Comparison of ENCODE assay signal across 8 mouse cellular contexts in the genomic region with DNA sequence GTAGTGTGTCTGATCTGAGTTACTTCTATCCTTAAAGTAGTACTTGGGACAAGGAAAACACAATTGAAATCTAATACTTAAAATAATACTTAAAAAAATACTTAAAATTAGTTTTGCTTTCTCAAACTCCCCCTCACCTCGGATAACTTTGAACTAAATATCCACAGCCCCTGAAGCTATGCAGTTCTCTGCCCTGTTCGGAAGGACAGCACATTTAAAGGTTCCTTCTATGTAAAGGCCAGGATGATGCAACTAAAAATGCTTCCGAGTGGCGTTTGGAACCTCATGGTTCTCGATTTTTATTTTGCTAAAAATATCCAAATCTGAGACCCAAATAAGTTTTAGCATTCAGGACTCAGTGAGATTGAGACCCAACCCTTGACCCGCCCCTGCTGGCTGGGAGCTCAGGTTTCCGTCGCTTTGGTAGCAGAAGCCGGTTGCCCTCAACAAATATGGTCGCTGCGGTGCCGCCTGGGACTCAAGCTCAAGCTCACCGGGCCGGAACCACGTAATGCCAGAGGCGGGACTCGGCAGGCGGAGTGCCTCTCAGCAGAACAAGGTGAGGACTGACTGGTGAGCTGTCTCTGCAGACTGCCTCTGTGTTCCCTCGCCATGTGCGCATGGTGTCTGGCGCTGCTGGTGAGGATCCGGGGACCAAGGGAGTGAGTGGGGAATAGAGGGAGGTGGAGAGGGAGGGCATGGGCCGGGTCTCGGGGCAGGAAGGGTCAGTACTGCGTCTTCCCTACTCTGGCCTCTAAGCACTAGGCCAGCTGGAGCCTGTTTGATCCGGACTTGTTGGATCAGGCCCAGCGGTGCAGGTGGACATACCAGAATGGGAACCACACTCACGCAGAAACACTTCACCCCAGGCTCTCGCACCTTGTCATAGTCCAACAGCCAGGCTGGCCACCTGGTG. TPM values are rescaled to one million over a fixed set of nuclear protein-coding genes. Genes with fewer than 3 reads are reported as not detected.
DNase-seq lines count a peak whose midpoint lies in the region; ATAC-seq and TF ChIP-seq lines count a peak whose summit lies in the region.

Gene AW209491, plus strand, starts transcription at position 429 of the 916 bp plus-strand sequence.

- DNase-seq in 3134 (ENCODE audit: extremely low read depth, insufficient read length, low spot score) = peak; percentile 90
- peak; percentile 99 for DNase-seq in adrenal gland, postnatal 36 days
- DNase-seq in heart, adult 18-20 months = peak; percentile 97
- peak; percentile 98 for DNase-seq in kidney, adult 2 months
- DNase-seq in spleen, adult 2 months (ENCODE audit: low read depth in 1 of 2, low spot score in 2 of 2) = peak; percentile 79 to 93

- H3K9me3 ChIP-seq in embryonic facial prominence, embryonic 13.5 days = no peaks in the 10 kb centered on the region
- H3K9me3 ChIP-seq in limb, embryonic 12.5 days = no peaks in the 10 kb centered on the region
- no peaks in the 10 kb centered on the region for H3K9me3 ChIP-seq in midbrain, embryonic 15.5 days

- peaks cover 13% of the 10 kb centered on the region for H3K4me1 ChIP-seq in embryonic facial prominence, embryonic 13.5 days
- no peaks in the 10 kb centered on the region; the same call in 1 of the 2 replicates for H3K4me1 ChIP-seq in kidney, adult 2 months (ENCODE audit: control insufficient read depth, insufficient read depth, low read length)
- H3K4me1 ChIP-seq in limb, embryonic 12.5 days (replicated peaks) = peaks cover 8% of the 10 kb centered on the region
- peaks cover 18% of the 10 kb centered on the region for H3K4me1 ChIP-seq in midbrain, embryonic 15.5 days
- peaks cover 3% of the 10 kb centered on the region; the same call in 1 of the 2 replicates for H3K4me1 ChIP-seq in spleen, adult 2 months (ENCODE audit: control insufficient read depth, insufficient read depth, insufficient read length)

- H3K9ac ChIP-seq in embryonic facial prominence, embryonic 13.5 days = peak within 1 kb of the TSS; percentile 85
- peak within 1 kb of the TSS; percentile 77 for H3K9ac ChIP-seq in limb, embryonic 12.5 days (replicated peaks)
- H3K9ac ChIP-seq in midbrain, embryonic 15.5 days = peak within 1 kb of the TSS; percentile 69

- peaks cover 21% of the 10 kb centered on the region for H3K36me3 ChIP-seq in embryonic facial prominence, embryonic 13.5 days
- H3K36me3 ChIP-seq in kidney, adult 2 months (ENCODE audit: control insufficient read depth, insufficient read depth, low read length) = peaks cover 9% of the 10 kb centered on the region; the same call in 1 of the 2 replicates
- H3K36me3 ChIP-seq in limb, embryonic 12.5 days = peaks cover 35% of the 10 kb centered on the region
- H3K36me3 ChIP-seq in midbrain, embryonic 15.5 days (replicated peaks) = peaks cover 15% of the 10 kb centered on the region
- H3K36me3 ChIP-seq in spleen, adult 2 months (ENCODE audit: control insufficient read depth, insufficient read depth, low read length) = peaks cover 15% of the 10 kb centered on the region

- H3K27me3 ChIP-seq in embryonic facial prominence, embryonic 13.5 days = no peaks in the 10 kb centered on the region
- no peaks in the 10 kb centered on the region for H3K27me3 ChIP-seq in kidney, adult 2 months (replicated peaks; ENCODE audit: control insufficient read depth, insufficient read depth, low read length)
- no peaks in the 10 kb centered on the region for H3K27me3 ChIP-seq in limb, embryonic 12.5 days
- no peaks in the 10 kb centered on the region for H3K27me3 ChIP-seq in midbrain, embryonic 15.5 days (replicated peaks)
- no peaks in the 10 kb centered on the region for H3K27me3 ChIP-seq in spleen, adult 2 months (ENCODE audit: control insufficient read depth, insufficient read depth, low read length)

- H3K4me2 ChIP-seq in embryonic facial prominence, embryonic 13.5 days = peak within 1 kb of the TSS; percentile 80
- peak within 1 kb of the TSS; percentile 67 for H3K4me2 ChIP-seq in limb, embryonic 12.5 days
- peak within 1 kb of the TSS; percentile 62 for H3K4me2 ChIP-seq in midbrain, embryonic 15.5 days

- WGBS in embryonic facial prominence, embryonic 13.5 days = under 1% methylated on average over 29 of the region's 29 CpGs
- under 1% methylated on average over 29 of the region's 29 CpGs for WGBS in kidney, adult 2 months
- 1% methylated on average over 29 of the region's 29 CpGs for WGBS in limb, embryonic 12.5 days
- under 1% methylated on average over 29 of the region's 29 CpGs for WGBS in midbrain, embryonic 15.5 days
- 1% methylated on average over 29 of the region's 29 CpGs for WGBS in spleen, adult 2 months

- TF ChIP-seq CTCF in kidney, adult 2 months (conservative IDR thresholded peaks at IDR 0.05; ENCODE audit: insufficient read depth, insufficient read length, low read depth, low read length) = no peak
- TF ChIP-seq CTCF in spleen, adult 2 months (IDR thresholded peaks at IDR 0.05; ENCODE audit: extremely low read depth, insufficient read depth, insufficient read length, insufficient replicate concordance) = no peak

- H3K27ac ChIP-seq in embryonic facial prominence, embryonic 13.5 days = peak within 1 kb of the TSS; percentile 69
- peak within 1 kb of the TSS; percentile 74 for H3K27ac ChIP-seq in kidney, adult 2 months (ENCODE audit: insufficient read depth, low read depth, low read length)
- H3K27ac ChIP-seq in limb, embryonic 12.5 days = peak within 1 kb of the TSS; percentile 84
- H3K27ac ChIP-seq in midbrain, embryonic 15.5 days = peak within 1 kb of the TSS; percentile 74
- H3K27ac ChIP-seq in spleen, adult 2 months (ENCODE audit: insufficient read depth, low read length) = no peak within 1 kb of the TSS

- peak within 1 kb of the TSS; percentile 70 for H3K4me3 ChIP-seq in embryonic facial prominence, embryonic 13.5 days
- H3K4me3 ChIP-seq in kidney, adult 2 months (ENCODE audit: insufficient read depth, low read depth, low read length) = peak within 1 kb of the TSS; percentile 99
- peak within 1 kb of the TSS; percentile 70 for H3K4me3 ChIP-seq in limb, embryonic 12.5 days (replicated peaks)
- peak within 1 kb of the TSS; percentile 57 for H3K4me3 ChIP-seq in midbrain, embryonic 15.5 days
- H3K4me3 ChIP-seq in spleen, adult 2 months (ENCODE audit: extremely low read depth, insufficient read depth, insufficient read length) = peak within 1 kb of the TSS; percentile 74

- ATAC-seq in embryonic facial prominence, embryonic 13.5 days (ENCODE audit: insufficient number of reproducible peaks, insufficient read depth, low FRiP score, low TSS enrichment, low read depth) = peak; percentile 92
- ATAC-seq in limb, embryonic 12.5 days (ENCODE audit: insufficient number of reproducible peaks, insufficient read depth, low FRiP score, low TSS enrichment, low read depth) = peak; percentile 93
- ATAC-seq in midbrain, embryonic 15.5 days (replicated peaks) = peak; percentile 98

- peak; percentile 74 for TF ChIP-seq POLR2A in kidney, adult 2 months (IDR thresholded peaks at IDR 0.05; ENCODE audit: low read depth, low read length)
- 0 out of 2 replicates have a peak, but pooled peaks have one; percentile 32 for TF ChIP-seq POLR2A in spleen, adult 2 months (IDR thresholded peaks at IDR 0.05; ENCODE audit: low read depth, low read length)

RNA-seq across cellular contexts. Expression of gene AW209491, which starts in this region (rescaled TPM):
- 10 to 100 TPM; 19.2 to 19.5 TPM for total RNA-seq in adrenal gland, postnatal 36 days (2021)
- polyA plus RNA-seq in embryonic facial prominence, embryonic 13.5 days (2015; fragmentation: Nextera tagmentation; extraction: Ambion mirVana) = 27.9 and 29.5 TPM in 2 replicates
- 10 to 100 TPM; 11.3 to 12.0 TPM for total RNA-seq in heart, adult 18-20 months (2021)
- 7.1 and 8.0 TPM in 2 replicates for polyA plus RNA-seq in kidney, adult 2 months (2012; rRNA removed)
- polyA plus RNA-seq in limb, embryonic 12.5 days (2016; fragmentation: Nextera tagmentation; extraction: Ambion mirVana) = 33.2 and 34.2 TPM in 2 replicates
- 51.9 and 53.4 TPM in 2 replicates for polyA plus RNA-seq in midbrain, embryonic 15.5 days (2015; fragmentation: Nextera tagmentation; extraction: Ambion mirVana)
- 1.7 and 1.8 TPM in 2 replicates for polyA plus RNA-seq in spleen, adult 2 months (2012; rRNA removed)
